ENCODE assay signal across 8 mouse cellular contexts in genomic region chr17:34029890-34030595, GRCm38 (mm10). TPM values are rescaled to one million over a fixed set of nuclear protein-coding genes. Genes with fewer than 3 reads are reported as not detected.
A peak's percentile ranks its signal among the peaks of the same experiment; 100 is the strongest.
DNase-seq lines count a peak whose midpoint lies in the region; ATAC-seq and TF ChIP-seq lines count a peak whose summit lies in the region.

No protein-coding gene starts in this region.

- peak overlapping the region; percentile 94 for H3K4me3 ChIP-seq in cerebellum, adult 2 months (replicated peaks; ENCODE audit: insufficient read depth, low read depth, low read length)
- peak overlapping the region; percentile 88 for H3K4me3 ChIP-seq in neural tube, embryonic 11.5 days (ENCODE audit: low read depth, low read length)
- H3K4me3 ChIP-seq in intestine, embryonic 16.5 days (ENCODE audit: low read length), result peak overlapping the region; percentile 79

- WGBS in cerebellum, adult 2 months, result 57% methylated on average over 21 of the region's 21 CpGs
- 77% methylated on average over 21 of the region's 21 CpGs for WGBS in neural tube, embryonic 11.5 days
- 71% methylated on average over 21 of the region's 21 CpGs for WGBS in intestine, embryonic 16.5 days

- TF ChIP-seq CTCF in cerebellum, adult 2 months (IDR thresholded peaks at IDR 0.05; ENCODE audit: borderline replicate concordance, insufficient read depth, low read depth, low read length), result no peak

- no peaks in the 10 kb centered on the region for H3K27me3 ChIP-seq in cerebellum, adult 2 months (ENCODE audit: control insufficient read depth, insufficient read depth, low read length)
- no peaks in the 10 kb centered on the region for H3K27me3 ChIP-seq in neural tube, embryonic 11.5 days (ENCODE audit: control insufficient read depth, insufficient read depth, low read length)
- no peaks in the 10 kb centered on the region for H3K27me3 ChIP-seq in intestine, embryonic 16.5 days (replicated peaks; ENCODE audit: control insufficient read depth, insufficient read depth, low read length)

- ATAC-seq in neural tube, embryonic 11.5 days (ENCODE audit: insufficient read depth, low FRiP score, low TSS enrichment), result no peak
- ATAC-seq in intestine, embryonic 16.5 days, result no peak

- peak overlapping the region; percentile 79 for H3K4me2 ChIP-seq in neural tube, embryonic 11.5 days (ENCODE audit: low read depth)
- H3K4me2 ChIP-seq in intestine, embryonic 16.5 days (ENCODE audit: low read depth, low read length), result peak overlapping the region; percentile 94

- no peak overlapping the region for H3K27ac ChIP-seq in cerebellum, adult 2 months (ENCODE audit: insufficient read depth, low read length)
- 0 out of 2 replicates have a peak overlapping the region, but pooled peaks have one; percentile 4 for H3K27ac ChIP-seq in neural tube, embryonic 11.5 days (ENCODE audit: low read depth, low read length)
- peak overlapping the region; percentile 83; the same call in 1 of the 2 replicates for H3K27ac ChIP-seq in intestine, embryonic 16.5 days (ENCODE audit: low read length)

- H3K9me3 ChIP-seq in neural tube, embryonic 11.5 days (ENCODE audit: control insufficient read depth, low read length), result no peaks in the 10 kb centered on the region
- H3K9me3 ChIP-seq in intestine, embryonic 16.5 days (ENCODE audit: control insufficient read depth, low read length), result no peaks in the 10 kb centered on the region

- TF ChIP-seq POLR2A in cerebellum, adult 2 months (IDR thresholded peaks at IDR 0.05; ENCODE audit: borderline replicate concordance, insufficient read depth, low read length), result no peak

- peak in 1 of 2 experiments; percentile 25 for DNase-seq in cerebellum, adult 2 months
- DNase-seq in cerebellum, postnatal 25 days, result no peak
- DNase-seq in neural tube, embryonic 11.5 days (ENCODE audit: low spot score), result no peak
- DNase-seq in neural tube, embryonic 10.5 days (ENCODE audit: extremely low spot score, low spot score), result no peak
- DNase-seq in naive thymus-derived CD4-positive, alpha-beta T cell, adult 2 months (ENCODE audit: low read depth), result peak; percentile 26
- no peak for DNase-seq in embryo, embryonic 10 days (ENCODE audit: low spot score)
- DNase-seq in urinary bladder, postnatal 25 days (ENCODE audit: low spot score), result no peak

- peaks cover 33% of the 10 kb centered on the region for H3K4me1 ChIP-seq in cerebellum, adult 2 months (ENCODE audit: control insufficient read depth, insufficient read depth, low read length)
- peaks cover 43% of the 10 kb centered on the region for H3K4me1 ChIP-seq in neural tube, embryonic 11.5 days (ENCODE audit: control insufficient read depth, insufficient read depth, low read length)
- peaks cover 56% of the 10 kb centered on the region for H3K4me1 ChIP-seq in intestine, embryonic 16.5 days (ENCODE audit: control insufficient read depth, insufficient read depth, low read length)

- H3K9ac ChIP-seq in neural tube, embryonic 11.5 days (ENCODE audit: low read length), result peak overlapping the region; percentile 94
- peak overlapping the region; percentile 94 for H3K9ac ChIP-seq in intestine, embryonic 16.5 days (ENCODE audit: low read depth, low read length)

- peaks cover 13% of the 10 kb centered on the region for H3K36me3 ChIP-seq in neural tube, embryonic 11.5 days (ENCODE audit: control insufficient read depth, insufficient read depth, low read length)
- H3K36me3 ChIP-seq in intestine, embryonic 16.5 days (ENCODE audit: control insufficient read depth, insufficient read depth, low read length), result peaks cover 19% of the 10 kb centered on the region; the same call in 1 of the 2 replicates

RNA-seq across cellular contexts. Expression of gene Slc39a7, which starts 1.4 kb away (rescaled TPM):
- polyA plus RNA-seq in cerebellum, adult 2 months (2012; rRNA removed), result 120 and 123 TPM in 2 replicates
- 89.7 and 108 TPM in 2 replicates for polyA plus RNA-seq in neural tube, embryonic 11.5 days (2014; fragmentation: Nextera tagmentation; extraction: Ambion mirVana)
- 171 and 176 TPM in 2 replicates for polyA plus RNA-seq in intestine, embryonic 16.5 days (2015; fragmentation: Nextera tagmentation; extraction: Ambion mirVana)

RNA-seq across cellular contexts. Expression of gene Rxrb, which starts 1.6 kb away (rescaled TPM):
- polyA plus RNA-seq in cerebellum, adult 2 months (2012; rRNA removed), result 78.0 and 83.2 TPM in 2 replicates
- polyA plus RNA-seq in neural tube, embryonic 11.5 days (2014; fragmentation: Nextera tagmentation; extraction: Ambion mirVana), result 25.1 and 27.1 TPM in 2 replicates
- 37.6 and 38.4 TPM in 2 replicates for polyA plus RNA-seq in intestine, embryonic 16.5 days (2015; fragmentation: Nextera tagmentation; extraction: Ambion mirVana)

RNA-seq across cellular contexts. Expression of gene H2-Ke6, which starts 2.2 kb away (rescaled TPM):
- polyA plus RNA-seq in cerebellum, adult 2 months (2012; rRNA removed), result 82.9 and 89.8 TPM in 2 replicates
- polyA plus RNA-seq in neural tube, embryonic 11.5 days (2014; fragmentation: Nextera tagmentation; extraction: Ambion mirVana), result 48.1 and 52.7 TPM in 2 replicates
- 66.0 and 66.7 TPM in 2 replicates for polyA plus RNA-seq in intestine, embryonic 16.5 days (2015; fragmentation: Nextera tagmentation; extraction: Ambion mirVana)

RNA-seq across cellular contexts. Expression of gene Ring1, which starts 5.6 kb away (rescaled TPM):
- polyA plus RNA-seq in cerebellum, adult 2 months (2012; rRNA removed), result 66.4 and 74.6 TPM in 2 replicates
- polyA plus RNA-seq in neural tube, embryonic 11.5 days (2014; fragmentation: Nextera tagmentation; extraction: Ambion mirVana), result 5.2 and 8.4 TPM in 2 replicates
- polyA plus RNA-seq in intestine, embryonic 16.5 days (2015; fragmentation: Nextera tagmentation; extraction: Ambion mirVana), result 9.3 and 12.1 TPM in 2 replicates

RNA-seq across cellular contexts. Expression of gene Col11a2, which starts 9.2 kb away (rescaled TPM):
- polyA plus RNA-seq in cerebellum, adult 2 months (2012; rRNA removed), result 12.2 and 15.2 TPM in 2 replicates
- polyA plus RNA-seq in neural tube, embryonic 11.5 days (2014; fragmentation: Nextera tagmentation; extraction: Ambion mirVana), result 1.5 and 2.9 TPM in 2 replicates
- polyA plus RNA-seq in intestine, embryonic 16.5 days (2015; fragmentation: Nextera tagmentation; extraction: Ambion mirVana), result 0.20 and 0.45 TPM in 2 replicates
